Mouse (Mus musculus) embryonic fibroblast, embryonic 13.5 days (primary cell): ENCODE data around the gene Pigc.

Experiments used
- CTCF ChIP-seq: IDR thresholded peaks from 2 replicates; pipeline ENCODE4 v1.5.1; 2011; ENCODE audit warnings: mild to moderate bottlenecking, control low read depth, low read length, moderate library complexity, borderline replicate concordance; ENCODE audit not compliant: insufficient read depth
- POLR2A ChIP-seq: IDR thresholded peaks from 2 replicates; pipeline ENCODE4 v1.6.1; 2011; ENCODE audit warnings: low read depth, mild to moderate bottlenecking, control low read depth, low read length, moderate library complexity

DNA sequence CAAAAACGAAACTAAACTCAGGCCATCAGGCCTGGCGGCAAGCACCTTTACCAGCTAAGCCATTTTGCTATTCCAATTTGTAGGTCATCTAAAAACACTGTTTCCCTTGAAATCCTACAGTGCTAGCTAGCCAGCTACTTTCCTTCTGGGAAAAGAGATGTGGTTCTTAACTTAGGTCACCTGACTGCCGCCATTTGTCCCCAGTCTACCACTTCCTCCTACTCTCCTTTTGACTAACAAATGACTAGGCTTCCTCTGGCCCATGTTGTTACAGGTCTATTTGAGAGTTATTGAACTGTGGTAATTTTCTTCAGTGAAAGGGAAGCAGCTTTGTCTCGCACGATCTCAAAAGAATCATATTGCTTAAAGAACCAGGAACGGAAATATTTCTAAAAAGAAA, 47.1 kb upstream of the Pigc start:
- TF ChIP-seq CTCF (no peak), POLR2A (no peak)
